Mouse (Mus musculus): ENCODE results near the gene Iqce. TPM values are rescaled to one million over a fixed set of nuclear protein-coding genes. Genes with fewer than 3 reads are reported as not detected.
A peak's percentile ranks its signal among the peaks of the same experiment; 100 is the strongest.

Iqce gene
- total RNA-seq, 1 experiment from 2014 or later, result 36.2 TPM

DNA sequence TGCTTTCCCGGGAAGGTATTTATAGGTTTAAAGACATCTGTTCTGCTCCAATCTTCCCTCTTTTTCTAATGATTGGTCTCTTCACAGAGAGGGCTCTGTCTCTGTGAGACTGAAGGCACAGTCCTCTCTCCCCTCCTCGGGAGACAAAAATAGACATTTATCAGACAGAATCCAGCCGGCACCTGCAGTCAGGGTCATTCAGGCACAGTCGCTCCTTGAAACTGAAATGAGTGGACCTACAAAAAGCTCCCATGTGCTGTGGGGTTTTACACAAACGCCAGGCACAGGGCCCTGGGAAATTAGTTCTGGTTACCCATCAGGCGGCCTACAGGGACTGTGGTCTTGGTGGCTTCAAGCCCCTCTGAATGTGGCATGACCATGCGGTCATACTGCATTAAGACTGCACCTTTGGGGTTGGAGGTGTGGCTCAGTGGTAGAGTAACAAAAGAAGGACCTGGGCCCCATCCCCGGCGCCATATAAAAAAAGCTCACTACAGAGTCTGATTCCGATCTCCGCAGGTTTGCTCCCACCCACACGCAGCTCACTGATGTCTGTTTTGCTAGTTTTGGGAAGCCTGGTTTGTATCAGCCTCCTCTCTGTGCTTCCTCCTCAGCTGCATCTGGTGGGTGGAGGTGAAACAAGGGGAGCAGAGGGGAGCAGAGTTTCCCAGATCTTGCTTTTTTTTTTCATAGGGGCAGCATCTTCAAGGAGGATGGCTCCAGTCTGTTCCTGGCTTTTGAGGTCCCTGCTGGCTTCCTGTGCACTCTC lies 40.1 kb downstream of the Iqce start:
- DNase-seq, result no peak

DNA sequence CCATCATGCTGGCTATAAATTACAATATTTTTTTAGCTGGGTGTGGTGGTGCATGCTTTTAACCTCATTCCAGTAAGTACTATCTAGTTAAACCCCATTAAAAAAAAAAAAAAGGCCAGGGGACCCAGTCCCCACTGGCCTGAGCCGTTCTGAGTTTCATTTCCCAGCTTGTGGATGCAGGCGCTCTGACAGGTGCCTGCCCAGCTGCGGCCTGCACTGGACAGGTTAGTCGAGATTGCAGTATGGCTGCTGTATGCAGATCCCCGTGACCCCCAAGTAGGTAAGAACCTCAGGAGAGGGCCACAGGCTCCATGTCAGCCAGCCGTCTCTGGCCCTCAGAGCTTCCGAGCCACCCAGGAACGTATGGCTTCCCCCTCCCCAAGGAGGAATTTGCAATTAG lies 40.8 kb downstream of the Iqce start:
- no peak for DNase-seq

DNA sequence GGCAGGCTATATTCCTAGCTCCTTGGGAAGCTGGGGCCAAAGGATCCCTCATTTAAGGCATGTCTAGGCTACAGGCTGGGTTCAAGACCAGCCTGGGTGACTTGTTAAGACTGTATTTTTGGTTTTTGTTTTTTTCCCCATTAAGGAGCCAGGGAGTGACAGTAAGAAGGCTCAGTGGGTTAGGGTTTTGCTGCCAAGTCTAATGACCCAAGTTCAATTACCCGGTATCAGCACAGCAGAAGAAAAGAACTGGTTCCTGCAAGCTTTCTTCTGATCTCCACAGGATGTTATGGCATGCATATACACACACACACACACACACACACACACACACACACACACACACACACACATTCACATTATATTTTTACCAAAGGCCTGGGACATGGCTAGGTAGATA lies 41.8 kb downstream of the Iqce start:
- DNase-seq, result no peak

DNA sequence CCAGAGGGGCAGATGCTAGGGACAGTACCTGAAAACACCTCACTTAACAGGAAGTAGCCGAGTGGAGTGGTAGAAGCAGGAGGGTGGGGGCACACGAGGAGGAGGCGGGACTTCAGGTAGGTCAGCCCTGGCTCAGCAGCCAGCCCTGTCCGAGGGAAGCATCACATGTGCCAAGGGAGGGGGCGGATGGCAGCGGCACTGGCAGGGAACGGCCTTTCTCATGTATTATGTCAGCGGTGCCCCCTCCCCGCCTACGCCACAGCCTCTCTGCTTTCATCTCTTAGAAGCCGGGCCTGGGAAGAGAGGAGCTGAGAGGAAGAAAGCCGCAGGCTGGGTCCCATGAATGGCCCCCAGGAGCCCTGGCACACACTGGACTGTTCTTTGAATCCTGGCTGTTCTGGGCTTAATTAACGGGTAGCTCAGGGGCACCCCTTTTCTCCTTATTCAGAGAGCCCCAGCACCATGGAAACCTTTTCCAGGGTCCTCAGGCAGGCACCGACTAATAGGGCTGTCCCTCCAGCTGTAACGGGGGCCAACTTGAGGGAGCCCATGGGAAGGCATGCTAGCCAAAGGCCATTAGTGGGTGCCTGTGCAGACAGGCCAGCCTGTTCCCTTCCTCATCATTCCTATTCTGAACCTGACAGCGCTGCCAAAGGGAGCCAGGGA lies 42.4 kb downstream of the Iqce start:
- no peak for DNase-seq

DNA sequence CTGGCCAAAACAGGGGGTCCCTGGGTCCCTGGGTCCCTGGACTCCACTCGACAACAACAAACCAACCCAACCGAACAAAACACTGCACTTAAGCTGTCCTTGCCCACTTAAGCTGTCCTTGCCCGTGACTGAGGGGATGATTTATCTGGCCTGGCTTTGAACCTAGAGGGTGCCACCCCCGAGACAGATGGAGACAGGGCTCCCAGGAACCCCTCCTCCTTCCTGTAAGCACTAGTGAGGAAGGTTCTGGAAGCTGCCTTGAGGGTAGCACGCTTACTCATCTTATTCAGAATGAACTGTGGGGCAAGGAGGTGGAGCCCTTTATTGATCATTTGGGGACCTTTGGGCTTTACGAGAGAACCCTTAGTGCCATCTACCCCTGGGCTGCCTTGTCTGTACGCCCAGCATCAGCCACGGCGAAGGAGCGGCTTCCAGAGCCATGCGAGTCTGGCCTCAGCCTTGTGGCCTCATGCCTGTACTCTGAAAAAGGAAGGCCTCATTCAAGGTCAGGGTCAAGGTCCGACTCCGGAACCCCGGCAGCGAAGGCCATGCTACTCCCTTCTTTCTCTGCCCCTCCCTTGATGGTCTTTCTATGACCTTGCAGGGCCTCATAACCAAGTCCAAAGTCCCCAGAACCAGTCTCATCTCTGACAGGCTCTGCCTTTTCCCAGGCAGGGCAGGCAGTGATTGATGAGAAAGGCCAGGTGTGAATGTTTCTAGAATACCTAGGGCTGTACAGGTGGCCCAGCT lies 47.9 kb downstream of the Iqce start:
- peak; percentile 67 for DNase-seq

DNA sequence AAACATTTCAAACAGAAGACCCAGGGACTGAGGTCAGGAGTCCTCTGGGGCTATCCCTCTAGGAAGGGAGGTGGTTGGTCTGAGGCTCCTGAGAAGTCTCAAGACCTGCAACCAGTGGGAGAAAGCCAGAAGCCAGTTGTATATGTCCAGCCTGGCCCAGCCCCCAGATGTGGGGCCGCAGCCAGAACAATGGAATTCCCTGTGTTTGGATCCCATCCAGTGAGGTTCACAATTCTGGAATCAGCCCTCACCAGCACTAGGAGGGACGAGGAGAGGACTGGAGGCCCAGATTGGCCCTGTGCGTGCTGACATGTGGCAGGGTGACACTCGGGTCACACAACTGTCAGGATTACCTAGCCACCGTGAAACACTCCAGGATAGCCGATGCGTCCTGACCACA lies 49.6 kb downstream of the Iqce start:
- DNase-seq, result no peak

DNA sequence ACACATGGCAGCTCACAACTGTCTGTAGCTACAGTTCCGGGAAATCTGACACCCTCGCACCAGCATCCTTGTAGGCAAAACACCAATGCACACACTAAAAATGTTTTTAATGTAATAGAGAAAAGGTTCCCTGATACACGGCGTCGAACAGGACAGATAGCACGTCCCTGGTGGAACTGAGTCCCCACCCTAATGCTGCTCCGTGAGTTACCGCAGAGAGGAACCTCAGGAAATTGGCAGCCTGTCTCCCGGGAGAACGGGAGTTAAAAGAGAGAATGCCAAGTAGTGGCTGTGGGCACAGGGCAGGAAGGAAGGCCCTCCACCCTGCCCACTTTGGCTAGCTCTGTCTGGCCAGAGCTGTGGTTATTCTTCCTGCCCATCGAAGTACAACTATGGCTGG lies 50.9 kb downstream of the Iqce start:
- no peak for DNase-seq

DNA sequence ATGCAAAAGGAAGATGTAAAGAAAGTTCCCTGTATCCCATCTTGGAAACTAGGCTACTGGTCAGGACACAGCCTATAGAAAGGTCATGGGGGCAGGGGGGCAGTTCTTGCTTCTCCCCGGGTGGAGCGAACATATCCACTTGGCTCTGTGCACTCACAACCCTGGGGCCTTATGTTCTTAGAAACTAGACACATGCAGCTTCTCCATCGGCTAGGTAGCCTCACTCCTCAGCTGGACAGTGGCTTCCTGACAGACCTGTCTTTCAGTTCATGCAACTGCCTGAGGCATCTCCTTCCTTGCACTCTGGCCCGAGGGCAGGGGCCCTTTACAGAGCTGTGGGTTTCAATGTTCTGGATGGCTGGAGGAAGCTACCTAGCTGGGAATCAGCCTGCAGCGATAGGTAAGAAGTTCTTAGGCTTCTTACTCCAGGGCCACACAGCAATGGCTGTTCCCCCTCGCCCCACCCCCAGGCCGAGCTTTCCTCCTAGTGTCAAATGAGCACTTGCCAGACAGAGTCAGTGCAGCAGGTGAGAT lies 52.2 kb downstream of the Iqce start:
- DNase-seq, result no peak

DNA sequence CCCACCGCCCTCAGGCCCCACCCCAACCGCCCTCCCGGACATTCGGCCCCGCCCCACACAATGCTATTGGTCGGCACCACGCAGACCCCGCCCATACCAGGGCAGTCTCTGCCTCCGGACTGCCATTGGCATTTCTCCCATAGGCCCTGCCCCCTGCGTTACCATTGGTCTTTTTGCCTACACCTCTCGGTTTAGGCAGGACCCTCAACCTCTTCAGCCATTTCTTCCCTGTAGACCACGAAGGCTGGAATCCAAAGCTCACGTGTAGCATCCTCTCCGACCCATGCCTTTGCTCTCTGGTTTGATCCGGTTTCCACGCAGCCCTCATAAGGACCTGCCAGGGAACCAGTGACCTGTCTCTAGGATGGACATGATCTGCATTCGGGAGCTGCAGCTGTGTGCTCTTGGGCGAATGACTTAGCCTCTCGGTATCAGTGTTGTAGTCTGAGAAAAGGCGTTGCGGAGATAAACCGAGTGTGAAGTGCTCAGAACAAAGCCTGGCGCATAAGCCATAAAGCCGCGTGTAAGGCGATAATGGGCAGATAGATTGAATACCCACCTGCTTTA lies 53.0 kb downstream of the Iqce start:
- DNase-seq, result peak; percentile 100

DNA sequence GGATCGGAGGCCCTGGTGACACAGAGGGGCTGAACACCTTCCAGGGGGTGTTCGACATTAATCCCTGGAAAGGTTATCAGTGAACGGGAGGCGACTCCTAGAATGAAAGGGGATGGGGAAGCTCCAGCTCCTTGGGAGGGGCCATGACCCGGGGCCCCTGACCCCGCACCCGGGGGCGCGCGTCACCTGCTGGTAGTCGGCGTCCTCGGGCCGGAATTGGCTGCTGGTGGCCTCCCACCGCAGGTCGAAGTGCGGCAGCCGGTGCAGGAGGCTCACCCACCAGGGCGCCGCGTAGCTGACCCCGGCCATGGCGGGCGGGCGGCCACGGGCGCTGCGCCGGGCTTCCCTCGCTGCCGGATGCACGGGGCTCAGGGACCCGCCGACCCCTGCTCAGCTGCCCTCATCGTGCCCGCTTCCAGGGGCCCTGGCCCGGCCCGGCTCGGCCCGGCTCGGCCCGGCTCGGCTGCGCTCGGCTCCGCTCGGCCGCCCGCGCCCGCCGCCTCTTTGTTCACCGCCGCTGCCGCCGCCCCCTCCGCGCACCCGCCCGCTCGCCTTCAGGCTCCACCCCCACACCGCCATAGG lies 53.6 kb downstream of the Iqce start, which contains the start of gene Ttyh3:
Gene Ttyh3, minus strand, starts transcription at position 513 of the 582 bp plus-strand sequence.
- DNase-seq, result peak; percentile 52

DNA sequence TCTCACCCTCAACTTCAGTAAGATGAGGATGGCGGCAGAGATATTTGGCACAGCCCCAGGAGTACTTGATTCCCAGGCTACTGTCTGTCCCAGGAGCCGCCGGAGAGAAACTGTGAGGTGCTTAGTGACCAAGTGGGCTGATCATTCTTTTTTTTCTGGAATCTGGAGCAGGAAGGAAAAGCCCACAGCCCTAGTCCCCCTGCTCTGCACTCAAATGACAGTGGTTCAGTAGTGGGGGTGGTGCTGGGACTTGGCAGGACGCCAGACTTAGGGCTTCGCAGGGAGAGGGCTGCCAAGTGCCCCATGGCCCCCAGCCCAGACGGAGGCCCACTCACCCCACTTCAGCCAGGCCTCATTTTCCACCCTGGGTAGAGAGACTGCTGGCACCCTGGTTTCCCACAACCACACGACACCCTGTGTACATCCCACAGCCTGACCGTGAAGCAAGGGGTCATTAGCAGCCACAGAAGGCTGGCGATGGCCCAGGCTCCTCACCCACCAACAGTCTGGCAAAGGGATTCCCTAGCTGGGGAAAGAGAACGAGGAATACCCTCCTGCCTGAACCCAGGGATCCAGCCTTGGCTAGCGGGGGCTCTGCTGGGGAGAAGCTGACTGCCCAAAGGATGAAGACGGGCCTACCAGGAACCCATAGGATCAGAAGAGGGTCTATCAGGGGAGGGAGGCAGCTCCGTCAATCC lies 54.2 kb downstream of the Iqce start:
- DNase-seq, result peak; percentile 60

DNA sequence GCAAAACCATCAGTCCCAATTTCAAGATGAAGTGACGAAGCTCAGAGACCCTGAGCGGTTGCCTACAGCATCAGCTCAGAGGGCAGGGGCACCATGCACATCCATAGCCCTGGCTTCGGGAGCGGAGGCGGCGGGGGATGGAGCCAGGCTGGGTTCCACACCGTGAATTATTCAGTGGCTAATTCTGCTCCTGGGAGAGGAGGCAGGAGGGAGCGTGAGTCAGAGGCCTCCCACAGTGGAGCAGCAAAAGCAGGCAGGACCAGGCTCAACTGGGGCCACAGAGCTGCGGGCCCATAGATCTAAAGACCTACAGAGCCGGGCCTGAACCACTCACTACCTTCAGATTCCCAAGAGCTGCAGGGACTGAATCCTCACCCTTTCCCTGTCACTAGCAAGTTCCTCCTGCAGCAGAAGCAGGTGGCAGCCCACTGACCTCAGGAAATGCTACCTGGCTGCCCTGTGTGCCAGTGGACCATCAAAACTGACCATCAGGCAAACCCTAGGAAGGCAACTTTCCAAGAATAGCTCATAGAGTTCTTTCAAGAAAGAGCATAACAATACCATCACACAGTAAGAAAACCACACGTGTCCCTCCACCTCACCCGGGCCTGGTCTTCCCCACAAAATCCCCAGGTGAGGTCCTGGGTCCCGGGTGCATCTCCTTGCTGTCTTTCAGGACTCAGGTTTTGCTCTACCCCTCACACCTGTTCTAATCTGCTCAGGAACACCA lies 55.0 kb downstream of the Iqce start:
- DNase-seq, result peak; percentile 37

DNA sequence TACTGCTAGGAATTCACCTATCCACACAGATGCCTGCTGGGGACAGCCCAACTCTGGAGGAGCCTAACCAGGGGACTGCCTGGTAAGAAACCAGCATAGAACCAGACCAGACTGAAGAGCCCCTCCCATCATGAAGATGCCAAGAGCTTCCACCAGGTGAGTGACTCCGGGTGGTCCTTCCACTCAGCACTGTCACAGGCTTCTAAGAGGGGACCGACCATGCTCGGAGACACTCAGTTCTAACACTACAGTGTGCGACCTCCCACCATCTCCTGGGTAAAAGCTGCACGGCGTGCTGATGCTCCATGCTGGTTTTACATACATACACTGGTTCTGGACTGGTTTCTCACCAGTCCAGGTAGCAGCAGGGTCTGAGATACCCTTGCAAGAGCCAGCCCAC lies 56.0 kb downstream of the Iqce start:
- no peak for DNase-seq

DNA sequence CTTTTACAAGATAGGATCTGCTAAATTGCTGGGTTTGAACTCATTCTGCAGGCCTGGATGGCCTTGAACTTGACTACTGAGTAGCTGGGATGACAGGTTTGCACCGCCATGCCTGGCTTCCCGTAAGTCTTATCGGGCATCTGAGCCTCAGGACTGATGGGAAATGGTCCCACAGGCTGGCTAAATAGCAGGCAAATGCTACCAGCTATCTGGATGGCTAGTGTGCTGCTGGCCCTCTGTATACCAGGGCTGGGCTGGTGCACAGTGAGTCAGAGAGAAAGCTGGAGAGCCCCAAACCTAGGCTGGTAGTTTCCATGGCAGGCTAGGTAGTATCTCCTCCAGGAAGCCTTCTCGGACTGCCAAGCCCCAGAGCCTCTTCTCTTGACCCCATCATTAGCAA lies 56.7 kb downstream of the Iqce start:
- no peak for DNase-seq

DNA sequence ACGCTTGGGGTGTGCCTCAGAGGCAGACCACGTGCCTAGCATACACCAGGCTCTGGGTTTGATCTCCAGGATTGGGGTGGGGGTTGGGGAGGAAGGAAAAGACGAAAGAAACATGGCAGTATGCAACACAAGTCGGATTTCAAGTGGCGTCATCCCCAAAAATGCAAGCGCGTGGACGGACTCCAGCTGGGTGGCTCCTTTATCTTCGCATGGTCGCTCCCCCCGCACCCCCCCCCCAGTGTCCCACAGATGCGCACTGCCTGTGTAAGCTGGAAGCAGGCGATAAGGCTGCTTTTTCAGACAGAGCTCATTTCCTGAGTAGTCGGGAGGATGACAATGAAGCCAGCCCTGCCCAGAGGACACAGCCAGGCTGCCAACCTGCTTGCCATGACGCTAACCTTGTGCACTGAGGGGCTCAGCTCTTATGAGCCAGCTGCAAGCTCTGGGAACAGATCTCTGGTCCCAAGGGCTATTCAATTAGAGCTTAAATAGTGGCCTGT lies 57.4 kb downstream of the Iqce start:
- DNase-seq, result no peak

DNA sequence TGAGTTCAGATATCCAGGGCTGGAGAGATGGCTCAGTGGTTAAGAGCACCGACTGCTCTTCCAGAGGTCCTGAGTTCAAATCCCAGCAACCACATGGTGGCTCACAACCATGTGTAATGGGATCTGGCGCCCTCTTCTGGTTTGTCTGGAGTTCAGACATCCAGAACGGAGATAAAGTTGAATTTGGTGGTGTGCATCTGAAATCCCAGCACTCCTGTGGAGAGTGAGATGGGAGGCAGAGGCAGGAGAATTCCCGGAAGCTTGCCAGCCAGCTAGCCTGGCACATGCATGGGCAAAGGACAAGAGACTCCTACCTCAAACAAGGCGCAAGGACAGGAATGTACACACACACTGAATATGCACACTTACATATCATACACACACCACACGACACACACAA lies 57.9 kb downstream of the Iqce start:
- no peak for DNase-seq

DNA sequence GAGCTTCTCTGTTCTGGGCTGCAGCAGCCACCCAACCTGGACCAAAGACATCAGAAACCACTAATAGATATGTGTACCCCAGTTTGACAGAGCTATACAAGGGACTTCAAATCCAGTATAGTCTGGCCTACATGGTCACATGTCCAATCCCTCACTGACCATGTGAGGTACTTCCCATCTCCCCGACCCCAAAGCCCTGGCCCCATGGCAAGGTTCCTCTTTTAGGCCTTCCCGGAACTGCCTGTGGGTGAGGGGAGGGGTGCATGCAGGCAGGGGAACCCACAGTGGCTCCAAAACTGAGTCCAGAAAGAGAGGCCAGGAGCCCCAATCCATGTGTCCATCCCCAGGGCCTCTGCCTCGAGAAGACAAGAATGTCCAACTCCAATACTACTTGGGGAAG lies 60.1 kb downstream of the Iqce start:
- DNase-seq, result no peak

DNA sequence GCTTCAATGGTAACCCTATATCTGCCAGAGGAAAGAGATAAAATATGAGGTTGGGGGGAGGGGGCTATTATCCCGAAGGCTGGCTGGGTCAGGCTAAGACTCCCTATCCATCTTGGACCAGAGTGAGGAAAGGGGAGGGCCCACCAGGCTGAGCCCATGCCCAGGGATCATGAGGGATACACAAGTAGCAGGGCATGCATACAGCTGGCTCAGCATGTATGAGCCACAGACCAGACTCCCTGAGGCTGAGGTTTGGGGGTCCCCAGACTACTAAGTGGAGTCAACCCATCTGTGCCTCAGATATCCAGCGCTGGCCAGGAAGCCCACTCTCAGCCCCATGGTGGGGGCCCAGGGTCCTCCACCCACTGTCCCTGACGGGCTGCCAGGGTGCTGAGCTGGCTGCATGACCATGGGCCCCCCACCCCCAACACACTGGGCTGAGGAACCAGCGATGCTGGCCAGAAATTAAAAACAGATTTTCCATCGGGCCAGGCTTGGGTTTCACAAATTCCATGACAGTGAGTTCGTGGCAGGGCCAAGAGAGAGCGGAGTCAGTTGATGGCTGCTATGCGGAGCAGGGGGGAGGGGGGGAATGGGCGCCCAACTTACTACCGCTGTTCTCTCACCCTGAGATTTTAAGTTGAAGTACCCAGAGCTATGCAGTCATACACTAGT lies 60.8 kb downstream of the Iqce start:
- no peak for DNase-seq

DNA sequence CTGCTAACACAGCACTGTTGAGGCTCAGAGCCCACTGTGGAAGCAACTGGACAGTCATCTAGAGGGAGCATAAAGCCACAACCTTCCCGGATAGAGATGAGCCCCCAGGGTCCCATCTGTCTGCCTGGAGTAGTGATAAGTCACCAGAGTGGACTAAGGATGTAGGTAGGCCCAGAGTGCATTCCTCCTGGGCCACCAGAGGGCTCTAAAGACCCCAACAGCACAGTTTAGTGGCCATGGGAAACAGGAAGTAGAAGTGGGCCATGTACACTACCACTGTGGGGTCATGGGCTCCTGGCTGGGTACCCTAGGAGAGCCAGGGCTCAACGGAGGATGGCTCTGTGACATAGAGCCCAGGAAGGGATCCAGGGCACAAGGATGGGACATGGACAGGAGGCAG lies 61.4 kb downstream of the Iqce start:
- DNase-seq, result no peak

DNA sequence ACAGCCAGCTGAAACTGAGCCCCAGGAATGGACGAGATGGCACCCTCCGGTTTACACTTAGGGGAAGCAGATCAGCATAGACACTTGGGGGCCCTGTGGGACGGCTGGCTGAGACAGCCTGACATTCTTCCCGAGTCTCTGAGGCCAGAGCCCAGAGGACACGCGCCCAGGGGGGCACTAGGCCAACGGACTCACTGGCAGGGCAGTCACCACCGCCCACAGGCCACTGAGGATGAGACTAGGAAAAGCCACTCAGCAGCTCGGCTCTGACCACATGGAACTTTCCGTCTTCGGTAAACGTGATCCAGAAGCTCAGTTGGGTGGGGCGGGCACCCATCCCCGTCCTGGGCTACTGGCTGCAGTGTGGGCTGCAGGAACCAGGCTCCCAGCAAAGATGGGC lies 62.3 kb downstream of the Iqce start:
- no peak for DNase-seq
